Mouse (Mus musculus) thymus, adult 2 months (tissue): Measurements from ENCODE around the gene Spock1.

Experiments
- CTCF ChIP-seq: fragments of 200-500 bp; IDR thresholded peaks from 2 replicates; pipeline ENCODE4 v1.5.1; 2012; ENCODE audit warnings: mild to moderate bottlenecking, control low read depth, low read length, moderate library complexity, borderline replicate concordance; ENCODE audit not compliant: control insufficient read depth, poor library complexity, insufficient read depth; ENCODE audit errors: extremely low read depth
- POLR2A ChIP-seq: fragments of 200-500 bp; IDR thresholded peaks from 2 replicates; pipeline ENCODE4 v1.6.1; 2012; ENCODE audit warnings: mild to moderate bottlenecking, low read length, control low read depth, moderate library complexity; ENCODE audit not compliant: control insufficient read depth, poor library complexity, insufficient read depth; ENCODE audit errors: extremely low read depth

GRCm38 (mm10) chr13:57853621-57854020 is 54.5 kb downstream of the Spock1 start:
- TF ChIP-seq CTCF = no peak
- no peak for TF ChIP-seq POLR2A
